Mouse (Mus musculus): Measurements from ENCODE around the gene Vmn1r172. TPM values are rescaled to one million over a fixed set of nuclear protein-coding genes. Genes with fewer than 3 reads are reported as not detected.
"Not testable (repeated sequence)": the region's sequence is repeated elsewhere in the genome, so short reads cannot be mapped to it uniquely, and the experiment has no call there.

Gene Vmn1r172
- not detected for total RNA-seq (2021)
- long read RNA-seq, experiment 1: 0 reads
- long read RNA-seq, experiment 2: 0 reads

DNA sequence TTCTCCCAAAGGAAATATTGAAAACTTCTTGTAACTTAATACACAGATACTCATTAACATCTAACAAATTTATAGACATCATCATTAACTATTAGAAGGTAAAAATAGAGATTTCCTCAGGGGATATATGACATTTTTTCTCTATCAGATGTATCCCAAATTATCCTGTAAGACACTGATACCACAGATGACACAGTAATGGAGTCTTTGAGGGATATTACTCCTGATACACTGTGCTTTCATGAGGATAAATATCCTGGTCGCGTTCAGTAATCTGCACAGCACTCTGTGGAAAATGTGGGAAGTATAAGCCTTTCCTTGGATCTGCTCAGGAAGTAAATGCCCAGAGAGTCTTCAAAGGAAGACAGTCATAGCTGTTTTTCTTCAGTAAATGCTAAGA is at the start of gene Vmn1r172:
Gene Vmn1r172 (plus strand): TSS at position 301 of the 400 bp plus-strand sequence.
- DNase-seq: no peak
- intact Hi-C loops (cut with DNase I): no loop called here

DNA sequence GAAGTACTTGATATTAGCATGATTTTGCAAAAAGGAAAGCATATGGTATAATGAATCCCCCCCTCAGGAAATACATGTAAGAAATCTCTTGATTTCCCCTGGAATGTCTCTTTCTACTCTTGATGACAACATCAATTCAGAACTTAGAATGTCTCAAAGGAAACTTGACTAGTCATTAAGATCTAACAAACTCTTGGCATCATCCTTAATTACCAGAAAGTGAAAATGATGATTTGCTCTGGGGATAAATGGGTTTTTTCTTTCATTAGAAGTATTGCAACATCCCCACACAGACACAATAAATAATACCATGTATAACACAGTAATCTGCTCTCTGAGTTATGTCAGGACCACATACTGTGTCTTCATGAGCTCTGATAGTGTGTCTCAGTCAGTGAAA is 27.7 kb upstream of the Vmn1r172 start, which contains the start of gene Vmn1r171:
Gene Vmn1r171 (plus strand): TSS at position 301 of the 400 bp plus-strand sequence.
- intact Hi-C loops (cut with DNase I): loop anchor here (10.0 kb wide), 1 partner anchor 136 kb away; no protein-coding TSS in a partner anchor
- no peak for DNase-seq

DNA sequence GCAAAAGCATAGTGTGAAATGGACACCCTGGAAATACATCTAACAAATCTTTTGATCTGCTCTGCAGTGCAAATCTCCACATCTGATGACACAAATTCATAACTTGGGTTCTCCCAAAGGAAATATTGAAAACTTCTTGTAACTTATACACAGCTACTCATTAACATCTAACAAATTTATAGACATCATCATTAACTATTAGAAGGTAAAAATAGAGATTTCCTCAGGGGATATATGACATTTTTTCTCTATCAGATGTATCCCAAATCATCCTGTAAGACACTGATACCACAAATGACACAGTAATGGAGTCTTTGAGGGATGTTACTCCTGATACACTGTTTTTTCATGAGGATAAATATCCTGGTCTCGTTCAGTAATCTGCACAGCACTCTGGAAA is 42.3 kb downstream of the Vmn1r172 start, which contains the start of gene Vmn1r173:
Gene Vmn1r173 (plus strand): TSS at position 301 of the 400 bp plus-strand sequence.
- intact Hi-C loops (cut with DNase I); DNase-seq: not testable (repeated sequence)

Other genes with a start within 250 kb of the Vmn1r172 start
- gene Vmn1r167, start 151.1 kb upstream of the Vmn1r172 start, total RNA-seq (2021): not detected
- gene Vmn1r168, start 118.6 kb upstream of the Vmn1r172 start, total RNA-seq (2021): not detected
- not detected for gene Vmn1r169, start 82.8 kb upstream of the Vmn1r172 start, total RNA-seq (2021)
- gene Vmn1r170, start 52.1 kb upstream of the Vmn1r172 start, total RNA-seq (2021): not detected
- gene Vmn1r171, start 27.6 kb upstream of the Vmn1r172 start, total RNA-seq (2021): not detected
- not detected for gene Vmn1r173, start 42.4 kb downstream of the Vmn1r172 start, total RNA-seq (2021)
- not detected for gene Vmn1r174, start 94.0 kb downstream of the Vmn1r172 start, total RNA-seq (2021)
- gene Vmn1r175, start 152.3 kb downstream of the Vmn1r172 start, total RNA-seq (2021): not detected
- gene Vmn1r176, start 179.1 kb downstream of the Vmn1r172 start, total RNA-seq (2021): not detected
- gene Vmn1r177, start 208.1 kb downstream of the Vmn1r172 start, total RNA-seq (2021): not detected
- gene Vmn1r178, start 233.7 kb downstream of the Vmn1r172 start, total RNA-seq (2021): not detected